Mouse (Mus musculus): Measurements from ENCODE around the gene App. TPM values are rescaled to one million over a fixed set of nuclear protein-coding genes. Genes with fewer than 3 reads are reported as not detected.
A peak's percentile ranks its signal among the peaks of the same experiment; 100 is the strongest.

Gene App
- polyA plus RNA-seq, 1 experiment from 2014 or later = 197 TPM

GRCm38 (mm10) chr16:85115837-85116236 is 57.7 kb downstream of the App start:
- Histone ChIP-seq H3K27ac (no peak overlapping the region), H3K4me1 (peaks cover 1% of the 10 kb centered on the region), H3K9ac (no peak overlapping the region), H3K36me3 (peaks cover 18% of the 10 kb centered on the region), H3K9me3 (no peaks in the 10 kb centered on the region), H3K4me3 (no peak overlapping the region), H3K27me3 (no peaks in the 10 kb centered on the region), H3K4me2 (no peak overlapping the region)
- ATAC-seq (ENCODE audit: insufficient number of reproducible peaks, insufficient read depth, low FRiP score, low TSS enrichment, low read depth) = no peak
- 89% methylated on average over 5 of the region's 5 CpGs for WGBS

- no peak overlapping the region for H3K9ac ChIP-seq
- H3K4me2 ChIP-seq = no peak overlapping the region
- H3K27me3 ChIP-seq = no peaks in the 10 kb centered on the region
- H3K9me3 ChIP-seq = no peaks in the 10 kb centered on the region
- H3K4me3 ChIP-seq = no peak overlapping the region
- 100% methylated on average over 1 of the region's 1 CpGs for WGBS
- H3K4me1 ChIP-seq = peaks cover 9% of the 10 kb centered on the region
- no peak for ATAC-seq (ENCODE audit: insufficient number of reproducible peaks, insufficient read depth, low FRiP score, low TSS enrichment, low read depth)
- H3K27ac ChIP-seq = no peak overlapping the region
- H3K36me3 ChIP-seq = peaks cover 18% of the 10 kb centered on the region
Measured at GRCm38 (mm10) chr16:85114742-85115141, 58.8 kb downstream of the App start.

GRCm38 (mm10) chr16:85113941-85114340 is 59.6 kb downstream of the App start:
- ATAC-seq (ENCODE audit: insufficient number of reproducible peaks, insufficient read depth, low FRiP score, low TSS enrichment, low read depth) = no peak
- Histone ChIP-seq H3K9ac (no peak overlapping the region), H3K36me3 (peaks cover 13% of the 10 kb centered on the region), H3K27me3 (no peaks in the 10 kb centered on the region), H3K4me2 (no peak overlapping the region), H3K9me3 (no peaks in the 10 kb centered on the region), H3K4me1 (peaks cover 9% of the 10 kb centered on the region), H3K27ac (no peak overlapping the region), H3K4me3 (no peak overlapping the region)
- 87% methylated on average over 2 of the region's 2 CpGs for WGBS

- Histone ChIP-seq H3K9me3 (no peaks in the 10 kb centered on the region), H3K27ac (no peak overlapping the region), H3K9ac (no peak overlapping the region), H3K36me3 (0 out of 2 replicates have a peak, but pooled peaks cover 4% of the 10 kb centered on the region), H3K4me3 (no peak overlapping the region), H3K4me1 (peaks cover 9% of the 10 kb centered on the region), H3K4me2 (no peak overlapping the region), H3K27me3 (no peaks in the 10 kb centered on the region)
- WGBS = 81% methylated on average over 2 of the region's 2 CpGs
- ATAC-seq (ENCODE audit: insufficient number of reproducible peaks, insufficient read depth, low FRiP score, low TSS enrichment, low read depth) = no peak
Measured at GRCm38 (mm10) chr16:85112254-85112653, 61.3 kb downstream of the App start.

GRCm38 (mm10) chr16:85110428-85110827 is 63.1 kb downstream of the App start:
- no peaks in the 10 kb centered on the region for H3K9me3 ChIP-seq
- no peak for ATAC-seq (ENCODE audit: insufficient number of reproducible peaks, insufficient read depth, low FRiP score, low TSS enrichment, low read depth)
- H3K27me3 ChIP-seq = no peaks in the 10 kb centered on the region
- H3K4me1 ChIP-seq = peaks cover 13% of the 10 kb centered on the region
- no peak overlapping the region for H3K4me3 ChIP-seq
- 0 out of 2 replicates have a peak, but pooled peaks cover 4% of the 10 kb centered on the region for H3K36me3 ChIP-seq
- H3K4me2 ChIP-seq = no peak overlapping the region
- peak overlapping the region; percentile 5; the same call in 1 of the 2 replicates for H3K27ac ChIP-seq
- WGBS = 56% methylated on average over 13 of the region's 13 CpGs
- 0 out of 2 replicates have a peak overlapping the region, but pooled peaks have one; percentile 22 for H3K9ac ChIP-seq

- H3K4me2 ChIP-seq = no peak overlapping the region
- 90% methylated on average over 7 of the region's 7 CpGs for WGBS
- H3K4me3 ChIP-seq = no peak overlapping the region
- H3K4me1 ChIP-seq = peaks cover 13% of the 10 kb centered on the region
- no peak overlapping the region for H3K27ac ChIP-seq
- no peak for ATAC-seq (ENCODE audit: insufficient number of reproducible peaks, insufficient read depth, low FRiP score, low TSS enrichment, low read depth)
- no peak overlapping the region for H3K9ac ChIP-seq
- H3K27me3 ChIP-seq = no peaks in the 10 kb centered on the region
- H3K9me3 ChIP-seq = no peaks in the 10 kb centered on the region
- no peaks in the 10 kb centered on the region; the same call in 1 of the 2 replicates for H3K36me3 ChIP-seq
Measured at GRCm38 (mm10) chr16:85108486-85108885, 65.1 kb downstream of the App start.

GRCm38 (mm10) chr16:85106644-85107323 is 66.8 kb downstream of the App start:
- WGBS = 65% methylated on average over 9 of the region's 9 CpGs
- Histone ChIP-seq H3K9me3 (no peaks in the 10 kb centered on the region), H3K27ac (no peak overlapping the region), H3K4me1 (peaks cover 13% of the 10 kb centered on the region), H3K4me3 (no peak overlapping the region), H3K9ac (no peak overlapping the region), H3K27me3 (no peaks in the 10 kb centered on the region), H3K36me3 (peaks cover 12% of the 10 kb centered on the region; the same call in 1 of the 2 replicates), H3K4me2 (no peak overlapping the region)
- ATAC-seq (ENCODE audit: insufficient number of reproducible peaks, insufficient read depth, low FRiP score, low TSS enrichment, low read depth) = no peak

- no peak for ATAC-seq (ENCODE audit: insufficient number of reproducible peaks, insufficient read depth, low FRiP score, low TSS enrichment, low read depth)
- 80% methylated on average over 4 of the region's 4 CpGs for WGBS
- H3K9me3 ChIP-seq = no peaks in the 10 kb centered on the region
- no peak overlapping the region for H3K4me2 ChIP-seq
- no peaks in the 10 kb centered on the region for H3K27me3 ChIP-seq
- no peak overlapping the region for H3K9ac ChIP-seq
- peaks cover 10% of the 10 kb centered on the region for H3K4me1 ChIP-seq
- H3K27ac ChIP-seq = no peak overlapping the region
- H3K4me3 ChIP-seq = no peak overlapping the region
- peaks cover 15% of the 10 kb centered on the region; the same call in 1 of the 2 replicates for H3K36me3 ChIP-seq
Measured at GRCm38 (mm10) chr16:85105603-85106002, 68.0 kb downstream of the App start.

- no peak overlapping the region for H3K4me2 ChIP-seq
- H3K4me1 ChIP-seq = peaks cover 9% of the 10 kb centered on the region; the same call in 1 of the 2 replicates
- no peaks in the 10 kb centered on the region for H3K27me3 ChIP-seq
- H3K9me3 ChIP-seq = no peaks in the 10 kb centered on the region
- ATAC-seq (ENCODE audit: insufficient number of reproducible peaks, insufficient read depth, low FRiP score, low TSS enrichment, low read depth) = no peak
- no peak overlapping the region for H3K27ac ChIP-seq
- no peak overlapping the region for H3K9ac ChIP-seq
- 88% methylated on average over 13 of the region's 13 CpGs for WGBS
- H3K4me3 ChIP-seq = no peak overlapping the region
- H3K36me3 ChIP-seq = peaks cover 20% of the 10 kb centered on the region; the same call in 1 of the 2 replicates
Measured at GRCm38 (mm10) chr16:85103116-85103787, 70.3 kb downstream of the App start.

GRCm38 (mm10) chr16:85101544-85101943 is 72.0 kb downstream of the App start:
- Histone ChIP-seq H3K4me3 (no peak overlapping the region), H3K27ac (no peak overlapping the region), H3K4me2 (no peak overlapping the region), H3K9ac (no peak overlapping the region), H3K27me3 (no peaks in the 10 kb centered on the region), H3K9me3 (no peaks in the 10 kb centered on the region), H3K36me3 (peaks cover 26% of the 10 kb centered on the region), H3K4me1 (peaks cover 5% of the 10 kb centered on the region; the same call in 1 of the 2 replicates)
- no peak for ATAC-seq (ENCODE audit: insufficient number of reproducible peaks, insufficient read depth, low FRiP score, low TSS enrichment, low read depth)
- 65% methylated on average over 3 of the region's 3 CpGs for WGBS

- Histone ChIP-seq H3K4me3 (no peak overlapping the region), H3K9me3 (no peaks in the 10 kb centered on the region), H3K4me2 (no peak overlapping the region), H3K4me1 (peaks cover 5% of the 10 kb centered on the region; the same call in 1 of the 2 replicates), H3K36me3 (peaks cover 26% of the 10 kb centered on the region), H3K9ac (no peak overlapping the region), H3K27me3 (no peaks in the 10 kb centered on the region), H3K27ac (no peak overlapping the region)
- 17% methylated on average over 3 of the region's 3 CpGs for WGBS
- no peak for ATAC-seq (ENCODE audit: insufficient number of reproducible peaks, insufficient read depth, low FRiP score, low TSS enrichment, low read depth)
Measured at GRCm38 (mm10) chr16:85100806-85101205, 72.8 kb downstream of the App start.

- Histone ChIP-seq H3K4me3 (no peak overlapping the region), H3K4me1 (peaks cover 8% of the 10 kb centered on the region), H3K9ac (no peak overlapping the region), H3K27ac (peak overlapping the region; percentile 62), H3K27me3 (no peaks in the 10 kb centered on the region), H3K4me2 (no peak overlapping the region), H3K36me3 (peaks cover 26% of the 10 kb centered on the region), H3K9me3 (no peaks in the 10 kb centered on the region)
- no peak for ATAC-seq (ENCODE audit: insufficient number of reproducible peaks, insufficient read depth, low FRiP score, low TSS enrichment, low read depth)
- WGBS = 18% methylated on average over 7 of the region's 7 CpGs
Measured at GRCm38 (mm10) chr16:85099487-85099886, 74.1 kb downstream of the App start.

Data from embryonic facial prominence, embryonic 13.5 days (tissue).